Mouse (Mus musculus): ENCODE measurements at regions not wholly inside any gene's neighbourhood (a gene's known extent, or its start where the extent isn't known, plus 50 kb on each side); places are given as distances from the start of the nearest gene placed in this dataset.
A peak's percentile ranks its signal among the peaks of the same experiment; 100 is the strongest.

DNA sequence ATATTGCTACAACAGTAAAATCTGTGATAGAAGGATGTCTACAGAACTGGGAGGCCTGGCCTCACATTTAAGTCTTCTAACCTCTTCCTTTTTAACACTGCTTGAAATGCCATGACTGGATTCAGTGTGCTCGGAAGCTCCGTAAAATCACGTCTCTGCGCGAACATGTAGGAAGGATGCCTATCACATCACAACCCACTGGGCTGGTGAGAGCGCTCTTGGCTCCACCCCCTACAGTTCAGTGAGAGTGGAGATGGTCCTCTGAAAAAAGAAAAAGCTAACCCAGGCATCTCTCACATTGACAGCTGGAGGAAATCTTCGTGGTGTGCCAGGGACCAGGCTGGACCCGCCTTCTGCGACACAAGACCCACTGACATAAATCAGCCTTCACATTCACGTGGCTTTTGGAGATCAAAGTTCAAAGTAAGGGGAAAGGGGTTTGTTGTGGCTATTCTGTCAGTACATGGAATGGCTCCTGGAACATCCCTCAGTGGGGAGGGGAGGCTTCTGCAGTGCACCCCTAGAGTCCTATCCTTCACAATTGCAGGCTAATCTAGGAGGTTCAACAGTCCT lies 230.8 kb upstream of the Jmjd1c start:
- 0 out of 2 replicates have a peak, but pooled peaks cover 2% of the 10 kb centered on the region for H3K9me3 ChIP-seq
- H3K4me1 ChIP-seq = peaks cover 21% of the 10 kb centered on the region
- H3K36me3 ChIP-seq = no peaks in the 10 kb centered on the region
- peak overlapping the region; percentile 12; the same call in 1 of the 2 replicates for H3K27ac ChIP-seq
- no peak overlapping the region for H3K4me3 ChIP-seq
- WGBS = 75% methylated on average over 10 of the region's 10 CpGs
- H3K9ac ChIP-seq = no peak overlapping the region
- 0 out of 2 replicates have a peak, but pooled peaks cover 2% of the 10 kb centered on the region for H3K27me3 ChIP-seq
- no peak for ATAC-seq (ENCODE audit: insufficient number of reproducible peaks, insufficient read depth, low FRiP score, low TSS enrichment, low read depth)
- H3K4me2 ChIP-seq = no peak overlapping the region

DNA sequence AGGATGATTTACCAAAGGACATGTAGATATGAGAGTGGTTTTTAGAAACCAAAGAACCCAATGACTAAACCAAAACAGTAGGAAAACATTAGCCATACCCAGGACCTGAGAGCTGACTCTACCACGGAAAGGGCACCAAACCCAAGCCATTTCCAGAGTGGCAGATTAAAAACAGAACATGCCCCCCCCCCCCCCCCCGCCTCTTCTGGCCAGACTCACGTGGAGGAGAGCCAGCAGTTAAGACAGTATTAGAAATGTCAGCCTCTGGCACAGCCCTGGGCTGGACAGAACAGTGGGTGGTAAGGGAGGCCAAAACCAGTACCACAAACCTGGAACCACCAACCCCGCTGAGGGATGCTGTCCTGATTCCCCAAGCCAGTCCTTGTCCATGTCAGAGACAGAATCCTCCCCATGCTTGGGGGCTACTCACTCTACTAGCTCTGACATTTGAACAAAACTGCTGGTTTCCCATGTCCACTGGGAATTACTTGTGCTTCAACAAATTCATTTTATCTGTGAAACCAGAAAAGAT lies 224.7 kb upstream of the Jmjd1c start:
- ATAC-seq (ENCODE audit: insufficient number of reproducible peaks, insufficient read depth, low FRiP score, low TSS enrichment, low read depth) = no peak
- Histone ChIP-seq H3K9ac (no peak overlapping the region), H3K27ac (no peak overlapping the region), H3K9me3 (no peaks in the 10 kb centered on the region), H3K4me3 (no peak overlapping the region), H3K4me2 (no peak overlapping the region), H3K27me3 (no peaks in the 10 kb centered on the region), H3K36me3 (no peaks in the 10 kb centered on the region), H3K4me1 (no peaks in the 10 kb centered on the region)
- WGBS = 45% methylated on average over 4 of the region's 4 CpGs

DNA sequence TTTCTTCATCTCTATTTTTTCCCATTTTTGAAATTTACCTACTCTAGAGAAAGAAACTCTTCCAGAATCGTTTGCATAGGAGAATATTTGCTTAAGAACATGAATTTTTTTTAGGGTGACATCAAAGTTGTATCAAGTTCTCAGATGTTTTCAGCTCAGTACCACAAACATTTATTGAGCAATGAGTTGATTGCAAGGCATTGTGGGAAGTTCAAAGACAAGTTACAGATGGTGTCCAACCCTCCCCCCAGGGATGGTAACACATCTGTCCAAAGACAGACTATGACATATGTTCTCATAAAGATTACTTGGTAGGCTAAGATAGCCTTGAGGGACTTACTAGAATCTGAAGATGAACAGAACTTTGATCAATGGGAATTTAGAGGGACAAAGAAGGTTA lies 224.3 kb upstream of the Jmjd1c start:
- no peak overlapping the region for H3K27ac ChIP-seq
- no peak for ATAC-seq (ENCODE audit: insufficient number of reproducible peaks, insufficient read depth, low FRiP score, low TSS enrichment, low read depth)
- H3K9ac ChIP-seq = no peak overlapping the region
- no peaks in the 10 kb centered on the region for H3K9me3 ChIP-seq
- H3K4me3 ChIP-seq = no peak overlapping the region
- H3K36me3 ChIP-seq = no peaks in the 10 kb centered on the region
- no peaks in the 10 kb centered on the region for H3K4me1 ChIP-seq
- no peaks in the 10 kb centered on the region for H3K27me3 ChIP-seq
- 61% methylated on average over 1 of the region's 1 CpGs for WGBS
- H3K4me2 ChIP-seq = no peak overlapping the region

DNA sequence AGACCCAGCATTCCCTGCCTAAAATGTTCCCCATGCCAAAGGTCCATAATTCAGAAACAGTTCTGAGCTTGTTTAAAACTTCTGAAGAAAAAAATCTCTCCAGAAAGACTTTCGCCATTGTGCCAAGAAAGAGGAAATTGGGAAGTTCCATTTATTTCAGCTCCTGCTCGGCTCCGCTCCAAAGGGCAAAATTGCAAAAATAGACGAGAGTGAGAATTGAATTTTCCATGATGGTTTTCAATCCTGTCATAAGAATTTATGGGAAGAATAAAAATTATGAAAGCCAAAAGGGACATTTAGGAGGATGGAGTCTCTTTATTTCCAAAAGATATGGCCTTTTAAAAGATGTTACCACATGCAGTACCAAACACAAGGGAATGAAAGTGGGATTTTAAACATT lies 222.5 kb upstream of the Jmjd1c start:
- Histone ChIP-seq H3K27me3 (no peaks in the 10 kb centered on the region), H3K27ac (no peak overlapping the region), H3K36me3 (no peaks in the 10 kb centered on the region), H3K4me2 (no peak overlapping the region), H3K9me3 (no peaks in the 10 kb centered on the region), H3K4me1 (no peaks in the 10 kb centered on the region), H3K4me3 (no peak overlapping the region), H3K9ac (no peak overlapping the region)
- no peak for ATAC-seq (ENCODE audit: insufficient number of reproducible peaks, insufficient read depth, low FRiP score, low TSS enrichment, low read depth)
- whole genome bisulfite sequencing = 84% methylated on average over 4 of the region's 4 CpGs

GRCm38 (mm10) chr10:66879071-66879470 lies 216.9 kb upstream of the Jmjd1c start:
- Histone ChIP-seq H3K27ac (no peak overlapping the region), H3K36me3 (no peaks in the 10 kb centered on the region), H3K9me3 (no peaks in the 10 kb centered on the region), H3K27me3 (no peaks in the 10 kb centered on the region), H3K4me1 (no peaks in the 10 kb centered on the region), H3K4me2 (no peak overlapping the region), H3K4me3 (no peak overlapping the region), H3K9ac (no peak overlapping the region)
- no peak for ATAC-seq (ENCODE audit: insufficient number of reproducible peaks, insufficient read depth, low FRiP score, low TSS enrichment, low read depth)
- 56% methylated on average over 8 of the region's 8 CpGs for WGBS

- 83% methylated on average over 5 of the region's 5 CpGs for WGBS
Observed at GRCm38 (mm10) chr10:66882825-66883224, 213.1 kb upstream of the Jmjd1c start.

GRCm38 (mm10) chr10:66885575-66885974 lies 210.3 kb upstream of the Jmjd1c start:
- H3K27me3 ChIP-seq = no peaks in the 10 kb centered on the region
- H3K9ac ChIP-seq = no peak overlapping the region
- no peak overlapping the region for H3K4me3 ChIP-seq
- no peak overlapping the region for H3K4me2 ChIP-seq
- ATAC-seq (ENCODE audit: insufficient number of reproducible peaks, insufficient read depth, low FRiP score, low TSS enrichment, low read depth) = no peak
- no peaks in the 10 kb centered on the region; the same call in 1 of the 2 replicates for H3K4me1 ChIP-seq
- WGBS = 66% methylated on average over 5 of the region's 5 CpGs
- no peak overlapping the region for H3K27ac ChIP-seq
- no peaks in the 10 kb centered on the region for H3K9me3 ChIP-seq
- no peaks in the 10 kb centered on the region for H3K36me3 ChIP-seq

More at GRCm38 (mm10) chr10:66882825-66883224, 213.1 kb upstream of the Jmjd1c start:
- Histone ChIP-seq H3K27me3 (no peaks in the 10 kb centered on the region), H3K9ac (no peak overlapping the region), H3K36me3 (no peaks in the 10 kb centered on the region), H3K9me3 (no peaks in the 10 kb centered on the region), H3K27ac (no peak overlapping the region), H3K4me1 (no peaks in the 10 kb centered on the region), H3K4me2 (no peak overlapping the region), H3K4me3 (no peak overlapping the region)
- no peak for ATAC-seq (ENCODE audit: insufficient number of reproducible peaks, insufficient read depth, low FRiP score, low TSS enrichment, low read depth)

GRCm38 (mm10) chr10:66889786-66890555 lies 206.0 kb upstream of the Jmjd1c start:
- Histone ChIP-seq H3K27me3 (no peaks in the 10 kb centered on the region), H3K4me2 (peak overlapping the region; percentile 12; the same call in 1 of the 2 replicates), H3K36me3 (no peaks in the 10 kb centered on the region), H3K4me1 (no peaks in the 10 kb centered on the region; the same call in 1 of the 2 replicates), H3K9me3 (no peaks in the 10 kb centered on the region), H3K27ac (peak overlapping the region; percentile 64), H3K4me3 (no peak overlapping the region), H3K9ac (no peak overlapping the region)
- ATAC-seq (ENCODE audit: insufficient number of reproducible peaks, insufficient read depth, low FRiP score, low TSS enrichment, low read depth) = no peak; the same call in 1 of the 2 replicates
- 48% methylated on average over 12 of the region's 12 CpGs for WGBS

- no peak for ATAC-seq (ENCODE audit: insufficient number of reproducible peaks, insufficient read depth, low FRiP score, low TSS enrichment, low read depth)
- Histone ChIP-seq H3K9me3 (no peaks in the 10 kb centered on the region), H3K4me3 (no peak overlapping the region), H3K4me1 (peaks cover 1% of the 10 kb centered on the region), H3K27me3 (no peaks in the 10 kb centered on the region), H3K9ac (no peak overlapping the region), H3K36me3 (no peaks in the 10 kb centered on the region), H3K27ac (no peak overlapping the region), H3K4me2 (no peak overlapping the region)
- 85% methylated on average over 1 of the region's 1 CpGs for whole genome bisulfite sequencing
Observed at GRCm38 (mm10) chr10:66891811-66892210, 204.1 kb upstream of the Jmjd1c start.

DNA sequence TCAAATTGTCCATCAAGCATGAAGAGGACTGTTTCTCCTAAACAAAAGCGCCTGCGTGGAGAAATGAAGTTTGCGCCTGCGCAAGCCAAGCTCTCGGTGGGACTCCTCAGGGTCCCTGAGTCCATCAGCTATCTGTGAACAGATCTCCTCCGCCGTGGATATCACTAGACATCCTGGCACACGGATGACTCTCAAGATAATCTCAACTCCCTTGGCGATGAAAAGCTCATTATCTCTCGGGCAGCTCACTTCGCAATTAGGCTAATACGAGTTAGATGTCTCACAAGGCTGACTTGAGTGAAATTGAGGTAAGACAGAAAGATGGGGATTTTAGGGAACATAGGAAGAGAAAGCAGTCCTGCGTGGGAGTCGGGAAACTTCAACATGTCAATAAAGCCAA lies 202.1 kb upstream of the Jmjd1c start:
- no peak overlapping the region for H3K4me2 ChIP-seq
- ATAC-seq (ENCODE audit: insufficient number of reproducible peaks, insufficient read depth, low FRiP score, low TSS enrichment, low read depth) = no peak
- 84% methylated on average over 14 of the region's 14 CpGs for WGBS

GRCm38 (mm10) chr10:66896698-66897622 lies 199.0 kb upstream of the Jmjd1c start:
- Histone ChIP-seq H3K4me1 (peaks cover 27% of the 10 kb centered on the region), H3K36me3 (no peaks in the 10 kb centered on the region), H3K9ac (no peak overlapping the region), H3K4me3 (no peak overlapping the region), H3K9me3 (no peaks in the 10 kb centered on the region), H3K27ac (no peak overlapping the region), H3K4me2 (no peak overlapping the region), H3K27me3 (no peaks in the 10 kb centered on the region; the same call in 1 of the 2 replicates)
- WGBS = 23% methylated on average over 11 of the region's 11 CpGs
- no peak for ATAC-seq (ENCODE audit: insufficient number of reproducible peaks, insufficient read depth, low FRiP score, low TSS enrichment, low read depth)

More for the DNA sequence above, 202.1 kb upstream of the Jmjd1c start:
- Histone ChIP-seq H3K27me3 (no peaks in the 10 kb centered on the region), H3K36me3 (no peaks in the 10 kb centered on the region), H3K9me3 (no peaks in the 10 kb centered on the region), H3K4me3 (no peak overlapping the region), H3K27ac (no peak overlapping the region), H3K4me1 (peaks cover 10% of the 10 kb centered on the region), H3K9ac (no peak overlapping the region)

Data from embryonic facial prominence, embryonic 13.5 days (tissue).